Mouse (Mus musculus) CH12.LX (cell line): Measurements from ENCODE around the gene Rab37. TPM values are rescaled to one million over a fixed set of nuclear protein-coding genes. Genes with fewer than 3 reads are reported as not detected.
A peak's percentile ranks its signal among the peaks of the same experiment; 100 is the strongest.

Experiments
- DNase-seq: peaks from one replicate; pipeline ENCODE4 v3.0.0-alpha.2; 2013; ENCODE audit errors: extremely low read depth
- H3K27ac ChIP-seq: 2 replicates; pipeline ENCODE4 v1.5.1; 2012; ENCODE audit warnings: low read depth, mild to moderate bottlenecking, control low read depth, moderate library complexity; ENCODE audit not compliant: insufficient read depth
- H3K27me3 ChIP-seq: replicated peaks from 2 replicates; pipeline ENCODE3; 2012; ENCODE audit warnings: inconsistent platforms
- H3K36me3 ChIP-seq, 2 experiments: replicated peaks in 1 of 2; 2 replicates each; pipeline versions ENCODE3 to v1.6.1; 2012; ENCODE audit warnings: inconsistent platforms in 1 of 2, low read length in 1 of 2, mild to moderate bottlenecking in 1 of 2, mixed read lengths in 1 of 2, moderate library complexity in 1 of 2; ENCODE audit not compliant: control insufficient read depth in 1 of 2, insufficient read depth in 1 of 2
- H3K4me1 ChIP-seq, 2 experiments: 2 replicates each; pipeline ENCODE4 v1.6.1; 2012; ENCODE audit warnings: inconsistent platforms in 1 of 2, moderate library complexity in 1 of 2; ENCODE audit not compliant: insufficient read depth in 2 of 2, control insufficient read depth in 1 of 2
- H3K4me2 ChIP-seq: 2 replicates; pipeline ENCODE4 v1.6.1; 2012; ENCODE audit warnings: low read depth, mild to moderate bottlenecking, control low read depth; ENCODE audit not compliant: poor library complexity, insufficient read depth, severe bottlenecking
- H3K4me3 ChIP-seq, 3 experiments: fragments of 150-350 bp in 1 of 3; sonication (generic) in 1 of 3; replicated peaks in 1 of 3; 2 replicates each; pipeline versions ENCODE3 to v1.5.1; 2011 to 2012; ENCODE audit warnings: low read depth in 2 of 3, low read length in 2 of 3, mild to moderate bottlenecking in 2 of 3, moderate library complexity in 2 of 3, control low read depth in 1 of 3, improper control_type of control experiment in 1 of 3, inconsistent platforms in 1 of 3, mixed read lengths in 1 of 3; ENCODE audit not compliant: poor library complexity in 1 of 3
- H3K79me2 ChIP-seq: replicated peaks from 2 replicates; pipeline ENCODE4 v1.6.1; 2012; ENCODE audit warnings: mild to moderate bottlenecking, moderate library complexity; ENCODE audit not compliant: control insufficient read depth, poor library complexity, insufficient read depth, severe bottlenecking; ENCODE audit errors: extremely low read depth
- H3K9ac ChIP-seq: 2 replicates; pipeline ENCODE4 v1.6.1; 2012; ENCODE audit warnings: low read depth, mild to moderate bottlenecking, control low read depth, moderate library complexity; ENCODE audit not compliant: insufficient read depth
- H3K9me3 ChIP-seq: replicated peaks from 2 replicates; pipeline ENCODE3; 2012; ENCODE audit warnings: low read length, inconsistent platforms, mixed read lengths
- CTCF ChIP-seq, 2 experiments: IDR thresholded peaks in 1 of 2; conservative IDR thresholded peaks in 1 of 2; 2 replicates each; pipeline ENCODE4 v1.5.1; 2011 to 2012; ENCODE audit warnings: low read depth in 2 of 2, low read length in 2 of 2, improper control_type of control experiment in 1 of 2, inconsistent platforms in 1 of 2, mild to moderate bottlenecking in 1 of 2, moderate library complexity in 1 of 2
- E2F4 ChIP-seq: IDR thresholded peaks from 2 replicates; pipeline ENCODE4 v1.6.1; 2011; ENCODE audit warnings: low read depth, low read length, improper control_type of control experiment; ENCODE audit not compliant: insufficient replicate concordance
- ELF1 ChIP-seq: IDR thresholded peaks from 2 replicates; pipeline ENCODE4 v1.6.1; 2014; ENCODE audit warnings: low read depth, mild to moderate bottlenecking, inconsistent platforms, low read length, improper control_type of control experiment
- ETS1 ChIP-seq: conservative IDR thresholded peaks from 2 replicates; pipeline ENCODE4 v1.6.1; 2012; ENCODE audit warnings: low read depth, mild to moderate bottlenecking, inconsistent platforms, low read length, improper control_type of control experiment, moderate library complexity
- HCFC1 ChIP-seq: IDR thresholded peaks from 2 replicates; pipeline ENCODE4 v1.6.1; 2012; ENCODE audit warnings: low read depth, mild to moderate bottlenecking, inconsistent platforms, low read length, improper control_type of control experiment
- JUN ChIP-seq: IDR thresholded peaks from 2 replicates; pipeline ENCODE4 v1.6.1; 2011; ENCODE audit warnings: low read depth, mild to moderate bottlenecking, low read length, improper control_type of control experiment, moderate library complexity; ENCODE audit not compliant: insufficient read depth
- JUND ChIP-seq: conservative IDR thresholded peaks from 2 replicates; pipeline ENCODE4 v1.6.1; 2011; ENCODE audit warnings: low read depth, low read length, improper control_type of control experiment
- MAFK ChIP-seq: IDR thresholded peaks from 2 replicates; pipeline ENCODE4 v1.6.1; 2011; ENCODE audit warnings: low read length, improper control_type of control experiment; ENCODE audit not compliant: insufficient replicate concordance
- MXI1 ChIP-seq: IDR thresholded peaks from 2 replicates; pipeline ENCODE4 v1.6.1; 2011; ENCODE audit warnings: mild to moderate bottlenecking, low read depth, low read length, improper control_type of control experiment
- PAX5 ChIP-seq: IDR thresholded peaks from 2 replicates; pipeline ENCODE4 v1.6.1; 2012; ENCODE audit warnings: low read length, inconsistent platforms, mixed read lengths
- POLR2AphosphoS2 ChIP-seq: IDR thresholded peaks from 2 replicates; pipeline ENCODE4 v1.6.1; 2011; ENCODE audit warnings: low read depth, low read length, improper control_type of control experiment
- RAD21 ChIP-seq: IDR thresholded peaks from 2 replicates; pipeline ENCODE4 v1.6.1; 2011; ENCODE audit warnings: low read depth, mild to moderate bottlenecking, low read length, improper control_type of control experiment, moderate library complexity
- SIN3A ChIP-seq: IDR thresholded peaks from 2 replicates; pipeline ENCODE4 v1.6.1; 2012; ENCODE audit warnings: low read length, improper control_type of control experiment, inconsistent platforms
- SMC3 ChIP-seq: IDR thresholded peaks from 2 replicates; pipeline ENCODE4 v1.6.1; 2011; ENCODE audit warnings: low read depth, low read length, improper control_type of control experiment
- USF1 ChIP-seq: IDR thresholded peaks from 2 replicates; pipeline ENCODE4 v1.6.1; 2014; ENCODE audit warnings: low read depth, mild to moderate bottlenecking, inconsistent platforms, low read length, improper control_type of control experiment
- USF2 ChIP-seq: conservative IDR thresholded peaks from 2 replicates; pipeline ENCODE4 v1.6.1; 2011; ENCODE audit warnings: low read depth, low read length, improper control_type of control experiment
- ZNF384 ChIP-seq: IDR thresholded peaks from 2 replicates; pipeline ENCODE4 v1.6.1; 2012; ENCODE audit warnings: low read depth, low read length, improper control_type of control experiment, inconsistent platforms
- dilution Hi-C: fragments of 300-500 bp; cut with MboI; formaldehyde crosslinking; loops from 2 replicates; pipeline ENCODE4 v1.14.3; 2020; ENCODE audit warnings: low sequenced_read_pairs; ENCODE audit not compliant: extremely low pct_unique_long_range_greater_than_20kb, extremely low pct_ligation_motif_present
- in situ Hi-C: fragments of 300-500 bp; cut with MboI; formaldehyde crosslinking; loops from 3 replicates; pipeline ENCODE4 v1.14.3; 2019; ENCODE audit warnings: low sequenced_read_pairs, low pct_ligation_motif_present, low pct_unique_long_range_greater_than_20kb, mixed read lengths
- polyA plus RNA-seq: library from polyadenylated mRNA; unstranded; fragments of >175 nt; gene quantifications from 2 replicates; pipeline ENCODE4 v1.2.1, GENCODE M21; 2012; ENCODE audit warnings: low read depth; ENCODE audit not compliant: insufficient read length
- total RNA-seq, 2 experiments: library from RNA; depleted of rRNA; stranded (reverse); fragments of 300-350 nt in 1 of 2; fragments of >200 nt in 1 of 2; gene quantifications; 2 replicates each; pipeline ENCODE4 v1.2.3; 2012 to 2014

Rab37 gene
- total and polyA plus RNA-seq, 3 experiments: 2.0 to 3.6 (median 2.3) TPM

GRCm38 (mm10) chr11:115049282-115049895, 41.8 kb upstream of the Rab37 start:
- dilution Hi-C loops: no loop called here
- peak; percentile 65 for TF ChIP-seq RAD21
- 0 out of 2 replicates have a peak, but pooled peaks have one; percentile 14 for TF ChIP-seq JUND
- no peak for TF ChIP-seq JUN
- TF ChIP-seq SMC3: peak; percentile 64
- no peak for TF ChIP-seq POLR2AphosphoS2
- TF ChIP-seq CTCF (conservative IDR thresholded peaks at IDR 0.05 in 1 of 2, IDR thresholded peaks at IDR 0.05 in 1 of 2; ENCODE audit: low read depth in 2 of 2, low read length in 2 of 2): peak; percentile 46 to 82; a peak in 3 of 4 replicates
- peak; percentile 100 for TF ChIP-seq ZNF384
- TF ChIP-seq MAFK: 0 out of 2 replicates have a peak, but pooled peaks have one; percentile 15
- DNase-seq: peak; percentile 43

GRCm38 (mm10) chr11:115052206-115052605, 39.0 kb upstream of the Rab37 start:
- dilution Hi-C loops: no loop called here
- H3K27ac ChIP-seq: no peak overlapping the region
- H3K4me3 ChIP-seq: no peak overlapping the region
- TF ChIP-seq SIN3A (peak; percentile 99), POLR2AphosphoS2 (no peak), USF2 (no peak), USF1 (no peak), MAFK (peak; percentile 98), HCFC1 (no peak), SMC3 (no peak), ETS1 (no peak), E2F4 (peak; percentile 78; the same call in 1 of the 2 replicates), PAX5 (no peak), MXI1 (peak; percentile 89), ELF1 (no peak)
- peaks cover 5 to 6% of the 10 kb centered on the region in 2 experiments for H3K4me1 ChIP-seq
- no peak overlapping the region for H3K9ac ChIP-seq
- peak; percentile 75 for DNase-seq
- no peak overlapping the region for H3K4me2 ChIP-seq
- H3K36me3 ChIP-seq: no peaks in the 10 kb centered on the region
- H3K9me3 ChIP-seq: no peaks in the 10 kb centered on the region
- in situ Hi-C loops: loop anchor here (10.0 kb wide), 1 partner anchor 47 kb away; the partner anchor contains the start of gene Cd300c2
- no peaks in the 10 kb centered on the region for H3K79me2 ChIP-seq
- H3K27me3 ChIP-seq: peaks cover 72% of the 10 kb centered on the region

More at GRCm38 (mm10) chr11:115049282-115049895, 41.8 kb upstream of the Rab37 start:
- Histone ChIP-seq H3K4me3 (no peak overlapping the region), H3K4me1 (peaks cover 5 to 6% of the 10 kb centered on the region in 2 experiments), H3K27ac (no peak overlapping the region), H3K36me3 (no peaks in the 10 kb centered on the region), H3K27me3 (peaks cover 50% of the 10 kb centered on the region), H3K9me3 (no peaks in the 10 kb centered on the region), H3K4me2 (no peak overlapping the region), H3K9ac (no peak overlapping the region), H3K79me2 (no peaks in the 10 kb centered on the region)
- in situ Hi-C loops: no loop called here
